Mouse (Mus musculus) forebrain, embryonic 11.5 days (tissue): ENCODE results near the gene Fbxl18. TPM values are rescaled to one million over a fixed set of nuclear protein-coding genes. Genes with fewer than 3 reads are reported as not detected.

ENCODE experiments used
- ATAC-seq: fragments of 200-750 bp; cut with Nextera tagmentation; replicated peaks from 2 replicates; pipeline ENCODE4 v1.8.0; 2017; ENCODE audit warnings: moderate TSS enrichment; ENCODE audit not compliant: low FRiP score
- DNase-seq: peaks from one replicate; pipeline ENCODE4 v3.0.0-alpha.2; 2017; ENCODE audit warnings: low spot score
- H3K27ac ChIP-seq: fragments of 300-500 bp; sonication (generic); 2 replicates; pipeline ENCODE4 v1.5.1; 2014; ENCODE audit warnings: low read depth, low read length
- H3K27me3 ChIP-seq: fragments of 300-500 bp; sonication (generic); 2 replicates; pipeline ENCODE4 v1.6.1; 2014; ENCODE audit warnings: mild to moderate bottlenecking, low read length, mixed read lengths; ENCODE audit not compliant: control insufficient read depth, insufficient read depth
- H3K36me3 ChIP-seq: fragments of 300-500 bp; sonication (generic); 2 replicates; pipeline ENCODE4 v1.6.1; 2014; ENCODE audit warnings: mild to moderate bottlenecking, low read length, moderate library complexity, mixed read lengths; ENCODE audit not compliant: control insufficient read depth, insufficient read depth
- H3K4me1 ChIP-seq: fragments of 300-500 bp; sonication (generic); replicated peaks from 2 replicates; pipeline ENCODE4 v1.6.1; 2014; ENCODE audit warnings: low read length, mixed read lengths; ENCODE audit not compliant: control insufficient read depth, insufficient read depth
- H3K4me2 ChIP-seq: fragments of 300-500 bp; sonication (generic); 2 replicates; pipeline ENCODE4 v1.6.1; 2014; ENCODE audit warnings: low read depth, mild to moderate bottlenecking, low read length, moderate library complexity, mixed read lengths; ENCODE audit not compliant: severe bottlenecking
- H3K4me3 ChIP-seq: fragments of 300-500 bp; sonication (generic); 2 replicates; pipeline ENCODE4 v1.5.1; 2014; ENCODE audit warnings: low read depth, low read length
- H3K9ac ChIP-seq: fragments of 300-500 bp; sonication (generic); 2 replicates; pipeline ENCODE4 v1.6.1; 2014; ENCODE audit warnings: low read length
- H3K9me3 ChIP-seq: fragments of 300-500 bp; sonication (generic); 2 replicates; pipeline ENCODE4 v1.6.1; 2016; ENCODE audit warnings: low read length, mixed read lengths; ENCODE audit not compliant: control insufficient read depth
- WGBS: fragments of 180-500 bp; shearing (Covaris S2); extraction: QIAGEN DNeasy Blood & Tissue Kit; methylation state at CpG from one replicate; pipeline ENCODE4 v1.1.7; 2014; 5-methylcytosine and 5-hydroxymethylcytosine counted together
- polyA plus RNA-seq: library from polyadenylated mRNA; unstranded; fragments of >200 nt; fragmentation: Nextera tagmentation; extraction: Ambion mirVana; gene quantifications from 2 replicates; pipeline ENCODE4 v1.2.1, GENCODE M21; 2014

The Fbxl18 gene
- polyA plus RNA-seq, 1 experiment from 2014 or later = 15.4 TPM

GRCm38 (mm10) chr5:142921074-142921459, 25.8 kb upstream of the Fbxl18 start:
- Histone ChIP-seq H3K27me3 (no peaks in the 10 kb centered on the region), H3K27ac (no peak overlapping the region)

GRCm38 (mm10) chr5:142920311-142921073, 25.3 kb upstream of the Fbxl18 start:
- Histone ChIP-seq H3K4me1 (no peaks in the 10 kb centered on the region), H3K4me2 (no peak overlapping the region), H3K27ac (no peak overlapping the region), H3K4me3 (no peak overlapping the region), H3K9me3 (no peaks in the 10 kb centered on the region), H3K27me3 (no peaks in the 10 kb centered on the region), H3K9ac (no peak overlapping the region), H3K36me3 (no peaks in the 10 kb centered on the region)
- DNase-seq (no peak), ATAC-seq (no peak)
- WGBS = 68% methylated on average over 8 of the region's 8 CpGs

More at GRCm38 (mm10) chr5:142921074-142921459, 25.8 kb upstream of the Fbxl18 start:
- ATAC-seq (no peak), DNase-seq (no peak)
- H3K36me3 ChIP-seq = no peaks in the 10 kb centered on the region
- no peaks in the 10 kb centered on the region for H3K4me1 ChIP-seq
- H3K9ac ChIP-seq = no peak overlapping the region
- H3K4me2 ChIP-seq = no peak overlapping the region
- WGBS = 82% methylated on average over 6 of the region's 6 CpGs
- H3K4me3 ChIP-seq = no peak overlapping the region
- H3K9me3 ChIP-seq = no peaks in the 10 kb centered on the region

GRCm38 (mm10) chr5:142917402-142917801, 22.2 kb upstream of the Fbxl18 start:
- ATAC-seq = no peak
- Histone ChIP-seq H3K27ac (no peak overlapping the region), H3K9ac (no peak overlapping the region), H3K9me3 (no peaks in the 10 kb centered on the region), H3K4me2 (no peak overlapping the region), H3K27me3 (no peaks in the 10 kb centered on the region), H3K36me3 (no peaks in the 10 kb centered on the region), H3K4me1 (no peaks in the 10 kb centered on the region), H3K4me3 (no peak overlapping the region)
- 95% methylated on average over 8 of the region's 8 CpGs for WGBS
- DNase-seq = no peak

- H3K4me2 ChIP-seq = no peak overlapping the region
- DNase-seq = no peak
- WGBS = 88% methylated on average over 7 of the region's 7 CpGs
Measured at GRCm38 (mm10) chr5:142916593-142916992, 21.4 kb upstream of the Fbxl18 start.

GRCm38 (mm10) chr5:142915231-142915630, 20.0 kb upstream of the Fbxl18 start:
- Histone ChIP-seq H3K4me3 (no peak overlapping the region), H3K9ac (no peak overlapping the region), H3K27ac (no peak overlapping the region), H3K36me3 (no peaks in the 10 kb centered on the region), H3K4me2 (no peak overlapping the region), H3K9me3 (no peaks in the 10 kb centered on the region), H3K4me1 (no peaks in the 10 kb centered on the region), H3K27me3 (no peaks in the 10 kb centered on the region)
- WGBS = 93% methylated on average over 11 of the region's 11 CpGs
- DNase-seq (no peak), ATAC-seq (no peak)

More at GRCm38 (mm10) chr5:142916593-142916992, 21.4 kb upstream of the Fbxl18 start:
- no peak overlapping the region for H3K27ac ChIP-seq
- H3K4me1 ChIP-seq = no peaks in the 10 kb centered on the region
- no peaks in the 10 kb centered on the region for H3K9me3 ChIP-seq
- H3K4me3 ChIP-seq = no peak overlapping the region
- no peaks in the 10 kb centered on the region for H3K27me3 ChIP-seq
- ATAC-seq = no peak
- no peaks in the 10 kb centered on the region for H3K36me3 ChIP-seq
- no peak overlapping the region for H3K9ac ChIP-seq

- WGBS = 72% methylated on average over 4 of the region's 4 CpGs
- ATAC-seq = no peak
- no peak overlapping the region for H3K4me3 ChIP-seq
- H3K9me3 ChIP-seq = no peaks in the 10 kb centered on the region
- H3K9ac ChIP-seq = no peak overlapping the region
- no peaks in the 10 kb centered on the region for H3K36me3 ChIP-seq
- H3K4me2 ChIP-seq = no peak overlapping the region
- H3K27ac ChIP-seq = no peak overlapping the region
- H3K27me3 ChIP-seq = no peaks in the 10 kb centered on the region
- DNase-seq = no peak
- peaks cover 5% of the 10 kb centered on the region; the same call in 1 of the 2 replicates for H3K4me1 ChIP-seq
Measured at GRCm38 (mm10) chr5:142912739-142913138, 17.5 kb upstream of the Fbxl18 start.

- no peak overlapping the region for H3K27ac ChIP-seq
- H3K9me3 ChIP-seq = no peaks in the 10 kb centered on the region
- 96% methylated on average over 3 of the region's 3 CpGs for WGBS
- peaks cover 8% of the 10 kb centered on the region; the same call in 1 of the 2 replicates for H3K4me1 ChIP-seq
- no peak for DNase-seq
- H3K4me3 ChIP-seq = no peak overlapping the region
- no peak overlapping the region for H3K4me2 ChIP-seq
- H3K9ac ChIP-seq = no peak overlapping the region
- no peaks in the 10 kb centered on the region for H3K27me3 ChIP-seq
- ATAC-seq = no peak
- no peaks in the 10 kb centered on the region for H3K36me3 ChIP-seq
Measured at GRCm38 (mm10) chr5:142912320-142912719, 17.1 kb upstream of the Fbxl18 start.

GRCm38 (mm10) chr5:142911629-142912028, 16.4 kb upstream of the Fbxl18 start:
- H3K9me3 ChIP-seq = no peaks in the 10 kb centered on the region
- H3K9ac ChIP-seq = no peak overlapping the region
- DNase-seq (no peak), ATAC-seq (no peak)
- 81% methylated on average over 2 of the region's 2 CpGs for WGBS
- no peaks in the 10 kb centered on the region for H3K27me3 ChIP-seq
- H3K27ac ChIP-seq = no peak overlapping the region
- H3K4me1 ChIP-seq = peaks cover 8% of the 10 kb centered on the region; the same call in 1 of the 2 replicates
- H3K36me3 ChIP-seq = no peaks in the 10 kb centered on the region
- H3K4me3 ChIP-seq = no peak overlapping the region
- H3K4me2 ChIP-seq = no peak overlapping the region
